Mouse (Mus musculus): Measurements from ENCODE around the gene Cipc. TPM values are rescaled to one million over a fixed set of nuclear protein-coding genes. Genes with fewer than 3 reads are reported as not detected.

Gene Cipc
- polyA plus RNA-seq, 1 experiment from 2014 or later = 39.1 TPM

DNA sequence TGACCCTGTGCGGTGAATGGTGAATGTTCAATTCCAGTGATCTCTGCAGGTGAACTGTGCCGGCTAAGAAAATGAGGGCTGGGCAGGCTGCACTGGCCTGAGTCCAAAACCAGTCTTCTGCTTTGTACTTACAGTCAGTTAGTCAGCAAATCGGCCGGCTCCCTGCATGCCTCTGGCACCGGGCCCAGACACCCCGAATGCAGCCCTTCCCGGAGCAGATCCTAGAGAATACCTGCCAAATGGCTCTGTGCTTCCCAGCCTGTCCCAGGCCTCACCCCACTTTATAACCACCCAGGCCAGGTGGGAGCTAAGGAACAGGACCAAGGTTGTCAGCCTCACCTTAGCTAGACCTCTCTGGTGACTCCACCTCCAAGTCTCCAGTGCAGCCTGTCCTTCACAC, 26.4 kb downstream of the Cipc start:
- H3K9me3 ChIP-seq = no peaks in the 10 kb centered on the region
- WGBS = 76% methylated on average over 7 of the region's 7 CpGs
- H3K4me3 ChIP-seq = no peak overlapping the region
- H3K27me3 ChIP-seq (ENCODE audit: poor library complexity, severe bottlenecking) = peaks cover 49% of the 10 kb centered on the region
- no peaks in the 10 kb centered on the region for H3K36me3 ChIP-seq (replicated peaks)
- H3K4me1 ChIP-seq = peaks cover 40% of the 10 kb centered on the region
- no peak overlapping the region for H3K27ac ChIP-seq
- DNase-seq (ENCODE audit: extremely low spot score, low spot score) = no peak

DNA sequence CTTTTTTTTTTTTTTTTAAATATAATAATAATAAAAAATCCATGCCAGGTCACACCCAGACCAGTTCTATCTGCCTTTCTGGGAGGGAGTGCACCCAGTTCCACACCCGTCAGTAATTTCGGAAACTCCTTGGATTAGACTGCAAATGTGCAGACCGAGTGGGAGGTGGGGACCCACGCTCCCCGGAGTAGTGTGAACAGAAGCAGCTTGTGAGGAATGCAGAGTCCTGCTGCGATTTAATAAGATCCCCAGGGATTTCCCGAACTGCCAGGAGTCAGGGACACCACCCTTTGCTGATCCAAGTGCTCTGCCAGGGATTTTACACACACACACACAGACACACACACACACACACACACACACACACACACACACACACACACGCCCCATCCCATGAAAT, 26.9 kb downstream of the Cipc start:
- DNase-seq (ENCODE audit: extremely low spot score, low spot score) = no peak
- 31% methylated on average over 8 of the region's 8 CpGs for WGBS
- Histone ChIP-seq H3K9me3 (no peaks in the 10 kb centered on the region), H3K4me1 (peaks cover 40% of the 10 kb centered on the region), H3K27me3 (ENCODE audit: poor library complexity, severe bottlenecking) (peaks cover 54% of the 10 kb centered on the region), H3K4me3 (peak overlapping the region; percentile 54; the same call in 1 of the 2 replicates), H3K36me3 (replicated peaks) (no peaks in the 10 kb centered on the region), H3K27ac (no peak overlapping the region)

DNA sequence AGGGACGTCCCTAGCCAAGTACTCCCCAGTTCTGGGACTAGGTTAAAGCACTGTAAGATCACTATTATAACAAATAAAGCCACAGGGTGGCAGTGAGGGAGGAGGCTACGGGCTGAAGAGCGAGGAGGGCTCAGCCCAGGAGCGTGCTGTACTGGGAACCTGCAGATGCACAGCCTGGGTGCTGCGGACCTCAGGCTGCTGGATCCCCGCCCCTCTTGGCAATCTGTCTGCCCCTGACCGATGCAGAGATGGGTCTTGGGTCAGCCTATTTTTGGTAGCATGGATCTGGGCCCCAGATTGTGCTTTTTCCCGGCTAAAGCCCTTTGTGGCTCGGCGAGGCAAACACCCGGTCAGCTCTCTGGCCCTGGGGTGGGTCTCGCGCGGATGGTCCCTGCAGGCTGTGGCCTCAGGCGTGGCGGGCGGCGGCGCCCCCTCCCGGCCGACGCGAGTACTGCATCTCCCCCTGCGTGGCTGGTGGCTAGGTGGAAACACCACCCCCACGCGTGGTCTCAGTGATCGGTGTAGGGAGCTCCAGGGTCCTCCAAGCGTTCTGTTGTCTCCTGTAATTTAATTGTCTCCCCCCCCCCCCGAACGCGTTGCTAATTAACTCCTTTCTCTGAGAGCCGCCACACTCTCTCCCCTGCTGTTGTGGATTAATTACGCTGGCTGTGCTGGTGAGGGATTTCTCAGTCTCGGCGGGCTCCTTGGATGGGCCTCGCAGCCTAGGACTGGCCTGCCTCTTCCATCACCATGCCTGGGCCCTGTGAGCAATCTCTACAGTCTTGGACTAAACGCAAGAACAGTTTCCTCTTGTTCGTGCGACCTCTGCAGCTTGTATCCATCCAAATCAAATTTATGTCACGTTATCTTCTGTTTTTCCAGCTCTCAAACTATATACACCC, 27.8 kb downstream of the Cipc start:
- DNase-seq (ENCODE audit: extremely low spot score, low spot score) = peak; percentile 80
- Histone ChIP-seq H3K36me3 (replicated peaks) (no peaks in the 10 kb centered on the region), H3K27ac (peak overlapping the region; percentile 83), H3K9me3 (no peaks in the 10 kb centered on the region), H3K4me3 (peak overlapping the region; percentile 54), H3K4me1 (peaks cover 40% of the 10 kb centered on the region), H3K27me3 (ENCODE audit: poor library complexity, severe bottlenecking) (peaks cover 59% of the 10 kb centered on the region)
- WGBS = 4% methylated on average over 40 of the region's 40 CpGs

DNA sequence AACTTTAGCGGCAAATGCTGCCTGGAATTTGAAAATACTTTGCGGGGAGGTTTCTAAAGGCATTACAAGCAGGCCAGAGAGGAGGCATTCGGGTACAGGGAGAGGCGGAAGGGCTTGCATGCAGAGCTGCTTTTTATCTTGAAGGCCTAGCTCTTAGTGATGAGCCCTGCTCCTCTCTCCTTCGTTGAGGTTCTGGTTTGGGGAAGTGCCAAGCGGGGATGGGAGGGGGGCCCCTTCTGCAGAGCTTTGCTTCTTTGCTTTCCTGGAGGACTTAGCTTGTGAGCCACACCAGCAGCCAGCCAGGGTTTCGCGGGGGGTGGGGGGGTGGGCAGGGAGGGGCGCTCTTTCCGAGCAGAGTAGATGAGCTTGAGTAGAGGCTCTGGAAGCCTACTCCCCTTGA, 28.9 kb downstream of the Cipc start:
- Histone ChIP-seq H3K4me3 (no peak overlapping the region), H3K27me3 (ENCODE audit: poor library complexity, severe bottlenecking) (peaks cover 60% of the 10 kb centered on the region), H3K36me3 (replicated peaks) (no peaks in the 10 kb centered on the region), H3K27ac (0 out of 2 replicates have a peak overlapping the region, but pooled peaks have one; percentile 83), H3K9me3 (no peaks in the 10 kb centered on the region), H3K4me1 (peaks cover 40% of the 10 kb centered on the region)
- no peak for DNase-seq (ENCODE audit: extremely low spot score, low spot score)
- 47% methylated on average over 10 of the region's 10 CpGs for WGBS

DNA sequence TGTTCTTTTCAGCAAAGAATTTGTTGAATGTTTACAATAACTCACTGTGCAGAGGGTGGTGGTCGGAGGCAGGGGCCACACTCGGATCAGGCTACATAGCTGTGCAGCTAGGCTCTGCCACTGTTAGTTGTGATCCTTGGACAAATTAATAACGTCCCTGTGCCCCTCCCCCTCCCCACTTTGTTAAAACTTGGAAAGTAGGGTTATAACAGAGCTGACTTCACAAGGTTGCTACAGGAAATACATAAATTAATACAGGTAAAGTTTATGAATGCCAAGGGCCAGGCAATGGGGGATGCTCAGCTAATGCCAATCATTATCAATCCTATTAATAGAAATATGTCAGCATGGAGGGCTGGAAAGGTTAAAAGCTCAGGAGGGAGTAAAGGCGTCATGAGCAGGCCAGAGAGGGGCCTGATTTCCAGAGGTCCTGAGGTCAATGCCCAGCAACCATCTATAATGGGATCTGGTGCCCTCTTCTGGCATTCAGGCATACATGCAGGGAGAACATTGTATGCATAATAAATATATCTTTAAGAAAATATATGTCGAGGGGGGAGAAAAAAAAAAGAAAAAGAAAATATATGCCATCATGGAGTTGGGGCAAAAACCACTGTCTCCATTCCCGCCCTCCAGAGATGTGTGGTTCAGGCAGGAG, 29.8 kb downstream of the Cipc start:
- Histone ChIP-seq H3K36me3 (replicated peaks) (no peaks in the 10 kb centered on the region), H3K4me1 (peaks cover 40% of the 10 kb centered on the region), H3K4me3 (no peak overlapping the region), H3K9me3 (no peaks in the 10 kb centered on the region), H3K27me3 (ENCODE audit: poor library complexity, severe bottlenecking) (peaks cover 69% of the 10 kb centered on the region), H3K27ac (no peak overlapping the region)
- WGBS = 65% methylated on average over 6 of the region's 6 CpGs
- no peak for DNase-seq (ENCODE audit: extremely low spot score, low spot score)

DNA sequence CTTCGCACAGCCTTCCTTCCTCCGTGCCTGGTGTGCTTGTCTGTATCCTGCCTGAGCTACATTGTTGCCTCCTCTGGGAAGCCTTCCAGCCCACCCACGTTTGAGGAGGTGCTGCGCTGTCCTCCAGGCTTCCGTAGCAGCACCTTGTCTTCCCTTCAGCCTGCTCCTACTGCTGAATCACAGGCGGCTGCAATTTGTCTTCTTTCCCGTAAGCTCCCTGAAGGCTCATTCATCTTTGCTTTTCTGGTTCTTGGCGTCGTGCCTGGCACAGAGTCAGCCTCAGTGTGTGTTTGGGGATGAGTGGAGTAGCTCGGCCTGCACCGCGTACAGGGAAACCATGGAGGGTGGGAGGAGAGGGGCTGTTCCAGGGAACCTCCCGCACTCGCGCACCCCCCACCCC, 31.0 kb downstream of the Cipc start:
- Histone ChIP-seq H3K4me3 (no peak overlapping the region), H3K27me3 (ENCODE audit: poor library complexity, severe bottlenecking) (peaks cover 76% of the 10 kb centered on the region)

DNA sequence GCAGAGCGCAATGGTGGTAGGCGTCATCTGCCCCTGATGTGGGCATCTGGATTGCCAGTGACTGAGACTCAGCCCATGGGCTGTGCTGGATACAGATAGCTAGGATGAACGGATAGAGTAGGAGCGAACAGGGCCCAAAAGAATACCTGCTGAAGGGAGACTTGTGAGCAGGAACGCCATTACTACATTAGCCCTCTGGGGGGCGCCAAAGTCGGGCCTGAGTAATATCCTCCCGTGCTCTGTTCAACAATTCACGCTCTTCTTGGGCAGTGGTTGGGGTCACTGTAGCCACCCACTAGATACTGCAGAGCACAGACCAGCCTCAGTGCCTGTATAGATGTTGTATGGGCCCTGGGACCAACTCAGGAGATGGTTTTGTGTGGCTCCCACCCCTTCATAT, 34.3 kb downstream of the Cipc start:
- Histone ChIP-seq H3K27me3 (ENCODE audit: poor library complexity, severe bottlenecking) (peaks cover 85% of the 10 kb centered on the region), H3K27ac (no peak overlapping the region), H3K9me3 (no peaks in the 10 kb centered on the region), H3K4me1 (peaks cover 17% of the 10 kb centered on the region), H3K36me3 (replicated peaks) (no peaks in the 10 kb centered on the region), H3K4me3 (no peak overlapping the region)
- 32% methylated on average over 9 of the region's 9 CpGs for WGBS
- DNase-seq (ENCODE audit: extremely low spot score, low spot score) = no peak

More for the DNA sequence above, 31.0 kb downstream of the Cipc start:
- H3K36me3 ChIP-seq (replicated peaks) = no peaks in the 10 kb centered on the region
- H3K4me1 ChIP-seq = peaks cover 37% of the 10 kb centered on the region
- H3K9me3 ChIP-seq = no peaks in the 10 kb centered on the region
- WGBS = 38% methylated on average over 15 of the region's 15 CpGs
- H3K27ac ChIP-seq = no peak overlapping the region
- DNase-seq (ENCODE audit: extremely low spot score, low spot score) = no peak

DNA sequence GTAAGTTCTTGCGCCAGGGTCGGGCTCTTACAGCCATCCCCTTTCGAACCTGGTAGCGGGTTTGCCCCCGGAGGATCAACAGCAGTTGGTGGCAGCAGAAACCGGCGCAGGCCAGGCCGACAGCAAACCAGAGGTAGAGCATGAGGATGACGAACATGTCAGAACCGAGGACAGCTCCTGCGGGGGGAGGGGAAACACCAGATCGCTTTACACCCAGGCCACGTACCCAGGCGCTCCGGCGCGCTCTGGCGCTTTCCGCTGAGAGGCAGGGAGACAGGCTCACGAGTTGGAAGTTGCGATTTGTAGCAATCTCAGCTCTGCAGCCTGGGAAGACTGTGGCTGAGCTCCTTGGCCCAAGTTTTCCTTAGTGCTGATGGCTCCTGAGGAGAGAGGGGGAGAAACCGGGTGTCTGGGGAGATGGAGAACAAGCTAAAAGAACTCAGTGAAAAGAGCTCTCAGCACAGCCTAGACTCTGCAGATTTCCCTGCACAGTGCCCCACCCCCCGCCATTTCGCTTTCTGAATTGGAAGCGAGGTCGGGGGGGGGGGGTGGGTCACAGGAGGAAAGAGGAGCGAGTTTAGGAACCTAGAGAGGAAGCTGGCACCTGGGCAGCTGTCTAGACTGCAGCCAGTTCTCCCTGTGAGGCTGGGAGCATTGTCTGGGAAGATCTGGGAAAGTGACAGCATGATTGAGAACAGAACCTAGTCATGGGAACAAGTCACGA, 36.8 kb downstream of the Cipc start:
- DNase-seq (ENCODE audit: extremely low spot score, low spot score) = peak; percentile 68
- no peaks in the 10 kb centered on the region for H3K9me3 ChIP-seq
- no peak overlapping the region for H3K27ac ChIP-seq
- H3K36me3 ChIP-seq (replicated peaks) = no peaks in the 10 kb centered on the region
- WGBS = 2% methylated on average over 28 of the region's 28 CpGs
- peaks cover 85% of the 10 kb centered on the region for H3K27me3 ChIP-seq (ENCODE audit: poor library complexity, severe bottlenecking)
- H3K4me1 ChIP-seq = peaks cover 13% of the 10 kb centered on the region
- peak overlapping the region; percentile 38 for H3K4me3 ChIP-seq

DNA sequence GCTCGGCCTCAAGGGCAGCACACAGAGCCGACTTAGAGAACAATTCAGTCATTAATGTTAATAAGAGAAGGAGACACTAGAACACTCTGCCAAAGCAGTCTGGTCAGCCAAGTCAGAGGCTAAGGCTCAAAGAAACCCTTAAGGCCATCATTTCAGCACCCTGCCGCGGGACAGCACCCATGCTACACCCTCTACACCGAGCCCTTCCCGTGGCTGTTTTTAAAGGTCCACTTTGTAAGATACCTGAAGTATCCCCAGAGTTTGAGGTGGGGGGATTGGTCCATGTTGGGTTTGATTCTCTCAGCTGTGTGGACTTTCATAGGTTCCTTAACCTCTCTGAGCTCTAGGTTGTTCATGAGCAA, 37.3 kb downstream of the Cipc start:
- Histone ChIP-seq H3K27me3 (ENCODE audit: poor library complexity, severe bottlenecking) (peaks cover 85% of the 10 kb centered on the region), H3K27ac (no peak overlapping the region), H3K9me3 (no peaks in the 10 kb centered on the region), H3K4me1 (peaks cover 13% of the 10 kb centered on the region), H3K36me3 (replicated peaks) (no peaks in the 10 kb centered on the region), H3K4me3 (no peak overlapping the region; the same call in 1 of the 2 replicates)
- 13% methylated on average over 6 of the region's 6 CpGs for WGBS
- no peak for DNase-seq (ENCODE audit: extremely low spot score, low spot score)

DNA sequence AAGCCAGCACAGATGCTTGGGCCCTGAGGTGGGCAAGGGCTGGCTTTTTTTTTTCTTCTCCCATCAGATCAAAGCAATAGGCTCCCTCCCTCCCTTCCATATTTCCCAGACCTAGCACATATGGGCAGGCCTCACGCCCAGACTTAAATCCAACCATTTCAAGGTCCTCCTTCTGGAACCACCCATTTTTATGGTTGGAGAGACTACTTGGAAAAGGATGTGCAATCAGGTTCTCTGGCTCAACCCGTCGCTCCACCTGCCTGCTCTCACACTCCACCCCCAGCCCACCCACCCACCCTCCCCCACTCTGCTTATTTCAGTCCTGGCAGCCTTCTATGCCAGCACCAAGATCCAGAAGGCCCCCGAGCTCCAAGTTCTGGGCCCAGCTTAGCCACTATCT, 39.7 kb downstream of the Cipc start:
- H3K4me1 ChIP-seq = peaks cover 29% of the 10 kb centered on the region
- no peaks in the 10 kb centered on the region for H3K9me3 ChIP-seq
- no peak overlapping the region for H3K27ac ChIP-seq
- 78% methylated on average over 4 of the region's 4 CpGs for WGBS
- no peak for DNase-seq (ENCODE audit: extremely low spot score, low spot score)
- no peaks in the 10 kb centered on the region for H3K36me3 ChIP-seq (replicated peaks)
- peaks cover 100% of the 10 kb centered on the region for H3K27me3 ChIP-seq (ENCODE audit: poor library complexity, severe bottlenecking)
- H3K4me3 ChIP-seq = no peak overlapping the region

DNA sequence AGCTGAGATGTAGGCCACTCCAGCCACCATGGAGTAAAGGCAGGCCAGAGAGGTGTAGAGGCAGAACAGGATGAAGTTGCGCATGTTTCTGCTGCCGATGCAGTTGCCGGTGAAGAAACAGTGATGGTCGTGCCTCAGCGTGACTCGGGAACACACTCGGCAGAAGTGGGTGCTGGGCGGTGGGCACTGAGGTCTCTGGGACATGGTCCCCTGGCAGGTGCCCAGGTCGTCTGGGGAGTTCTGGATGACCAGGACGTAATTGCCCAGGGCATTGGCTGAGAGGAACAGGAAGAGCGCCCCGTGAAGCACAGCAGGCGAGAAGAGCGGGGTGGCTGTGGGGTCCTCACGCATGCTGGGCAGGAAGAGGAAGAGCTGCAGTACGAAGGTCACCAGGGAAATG, 41.4 kb downstream of the Cipc start:
- Histone ChIP-seq H3K27me3 (ENCODE audit: poor library complexity, severe bottlenecking) (peaks cover 100% of the 10 kb centered on the region), H3K36me3 (replicated peaks) (no peaks in the 10 kb centered on the region), H3K27ac (no peak overlapping the region), H3K9me3 (no peaks in the 10 kb centered on the region), H3K4me3 (no peak overlapping the region), H3K4me1 (peaks cover 40% of the 10 kb centered on the region)
- WGBS = 51% methylated on average over 16 of the region's 16 CpGs
- no peak for DNase-seq (ENCODE audit: extremely low spot score, low spot score)

DNA sequence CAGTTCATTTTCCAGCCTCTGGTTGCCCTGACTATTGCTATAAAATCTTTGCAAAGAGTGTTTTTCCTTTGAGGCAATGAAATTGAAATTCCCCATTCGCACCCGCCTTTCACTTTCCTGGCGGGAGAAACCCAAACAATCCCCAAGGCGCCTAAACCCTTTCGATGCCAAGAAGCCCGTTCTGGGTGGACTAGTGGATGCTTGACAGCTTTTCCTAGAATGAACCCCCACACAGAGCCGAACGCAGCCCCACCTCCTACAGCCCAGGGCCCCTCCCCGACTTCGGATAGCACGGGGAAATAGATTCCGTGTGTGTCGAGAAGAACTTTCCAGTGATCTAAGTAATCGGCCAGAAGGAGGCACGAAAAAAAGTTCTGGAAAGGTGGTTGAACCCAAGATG, 42.5 kb downstream of the Cipc start:
- WGBS = 6% methylated on average over 15 of the region's 15 CpGs
- Histone ChIP-seq H3K27ac (no peak overlapping the region), H3K4me3 (peak overlapping the region; percentile 60; the same call in 1 of the 2 replicates), H3K36me3 (replicated peaks) (no peaks in the 10 kb centered on the region), H3K4me1 (peaks cover 32% of the 10 kb centered on the region), H3K27me3 (ENCODE audit: poor library complexity, severe bottlenecking) (peaks cover 93% of the 10 kb centered on the region), H3K9me3 (no peaks in the 10 kb centered on the region)
- no peak for DNase-seq (ENCODE audit: extremely low spot score, low spot score)
